Mouse (Mus musculus) frontal cortex, postnatal 36 days (tissue): ENCODE data around the gene Prrc2a.

Experiments
- DNase-seq, 2 experiments: peaks; one replicate each; pipeline ENCODE4 v3.0.0; 2022; ENCODE audit warnings: low spot score in 2 of 2

The Prrc2a gene

DNA sequence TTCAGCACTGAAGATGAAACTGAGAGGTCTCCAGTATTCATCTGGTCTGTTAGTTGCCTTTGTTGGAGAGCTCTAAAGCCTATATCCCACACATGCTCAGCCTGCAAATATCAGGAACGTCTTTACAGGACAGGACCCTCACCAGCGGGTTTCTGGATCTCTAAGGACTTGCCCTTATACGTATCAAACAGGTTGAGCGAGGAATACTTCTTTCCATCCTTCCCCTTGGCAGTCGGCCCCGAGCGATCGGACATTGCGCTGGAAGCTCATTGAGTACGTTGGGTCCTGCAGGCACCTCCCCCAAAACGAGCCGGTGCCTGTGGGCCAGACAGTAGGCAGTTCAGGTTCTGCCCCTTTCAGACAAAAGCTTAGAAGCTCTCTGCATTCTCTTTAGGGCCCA lies 2.0 kb downstream of the Prrc2a start:
- no peak for DNase-seq

DNA sequence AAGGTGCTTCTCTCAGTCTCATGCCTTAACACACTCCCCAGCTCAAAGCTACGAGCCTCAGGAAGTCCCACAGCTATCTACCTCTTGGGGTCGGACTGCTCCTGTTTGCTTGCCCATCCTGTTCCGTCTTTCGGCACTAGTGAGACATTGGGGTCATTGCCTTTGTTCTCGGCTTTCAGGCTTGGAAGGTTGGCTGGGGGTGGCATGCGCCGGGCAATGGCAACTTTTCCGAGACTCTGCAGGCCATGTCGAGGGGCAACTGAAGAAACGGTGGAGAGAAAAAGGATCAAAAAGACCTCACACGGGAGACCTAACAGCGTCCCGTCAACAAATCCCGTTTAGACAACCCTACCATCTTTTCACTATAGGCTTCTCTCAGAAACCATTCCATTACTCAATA lies 2.6 kb downstream of the Prrc2a start:
- no peak for DNase-seq

DNA sequence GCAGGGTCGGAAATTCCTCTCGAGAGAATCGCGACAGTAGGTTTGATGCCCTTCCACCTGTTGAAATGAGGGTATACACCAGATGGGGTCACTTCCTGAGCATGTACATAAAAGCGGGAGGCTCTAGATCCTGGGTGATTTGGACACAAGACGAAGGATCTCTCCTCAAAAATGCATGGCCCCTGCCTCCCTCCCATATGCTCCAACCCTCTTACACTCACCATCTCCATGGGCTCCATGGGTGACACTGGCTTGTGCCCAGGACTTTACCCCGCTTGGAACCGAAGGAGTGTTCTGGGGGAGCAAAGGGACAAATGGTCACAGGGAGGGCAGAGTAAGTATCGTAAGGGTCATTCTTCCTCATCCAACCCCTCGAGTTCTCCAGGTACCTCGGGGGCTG lies 3.3 kb downstream of the Prrc2a start:
- DNase-seq, result no peak

- DNase-seq, result no peak
These were observed 5.1 kb downstream of the Prrc2a start for GRCm38 (mm10) chr17:35159638-35160037.

DNA sequence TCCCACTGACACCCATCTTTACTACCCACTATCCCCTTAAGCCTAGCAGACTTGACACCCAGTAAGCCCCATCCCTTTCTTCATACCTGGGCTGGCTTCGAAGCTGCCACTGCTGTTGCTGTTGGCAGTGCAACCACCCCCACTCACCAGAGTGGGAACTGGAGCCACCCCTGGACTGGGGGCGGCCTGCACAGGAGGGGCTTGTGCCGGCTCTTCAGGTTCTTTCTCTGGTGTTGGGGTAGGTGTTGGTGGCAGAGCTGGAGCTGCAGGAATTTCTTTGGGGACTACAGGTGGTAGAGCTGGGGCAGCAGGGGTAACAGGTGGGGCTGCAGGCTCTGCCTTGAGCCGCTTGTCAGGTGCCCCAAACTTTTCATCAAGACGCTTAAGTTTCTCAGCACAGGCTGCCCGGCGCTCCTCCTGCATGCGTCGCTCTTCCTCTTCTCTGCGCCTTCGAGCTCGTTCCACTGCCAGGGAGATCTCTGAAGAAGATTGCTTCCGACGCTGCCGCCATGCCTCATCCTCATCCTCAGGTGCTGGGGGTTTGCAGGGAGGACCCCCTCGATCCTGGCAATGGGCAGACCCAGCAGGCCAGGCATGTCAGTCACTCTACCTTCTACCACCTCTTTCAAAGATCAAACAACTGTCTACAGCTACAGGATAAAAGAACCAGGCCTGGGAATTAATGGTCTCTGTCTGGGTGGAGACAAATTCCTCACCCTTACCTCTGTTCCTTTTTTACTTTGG lies 5.7 kb downstream of the Prrc2a start:
- DNase-seq, result no peak

GRCm38 (mm10) chr17:35157661-35158175 lies 7.0 kb downstream of the Prrc2a start:
- no peak for DNase-seq

DNA sequence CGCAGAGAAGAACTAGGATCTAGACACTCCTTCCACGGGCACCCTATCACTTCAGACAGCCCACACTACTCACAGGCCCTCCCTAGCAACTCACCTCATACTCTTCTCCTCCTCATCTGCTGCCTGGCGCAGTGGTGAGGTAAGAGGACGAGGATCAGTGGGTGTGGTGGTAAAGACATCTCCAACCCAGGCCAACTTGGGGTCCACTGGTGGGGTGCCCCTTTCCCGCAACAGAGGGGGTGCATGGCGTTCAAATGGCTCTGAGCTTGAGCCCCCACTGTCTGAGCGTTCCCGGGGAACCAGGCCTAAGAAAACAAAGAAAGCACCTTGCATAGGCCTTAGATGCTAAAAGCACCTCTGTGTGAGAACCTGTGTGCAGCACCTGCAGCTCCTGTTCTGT lies 7.4 kb downstream of the Prrc2a start:
- no peak for DNase-seq

GRCm38 (mm10) chr17:35156461-35157200 lies 8.1 kb downstream of the Prrc2a start:
- DNase-seq, result no peak

DNA sequence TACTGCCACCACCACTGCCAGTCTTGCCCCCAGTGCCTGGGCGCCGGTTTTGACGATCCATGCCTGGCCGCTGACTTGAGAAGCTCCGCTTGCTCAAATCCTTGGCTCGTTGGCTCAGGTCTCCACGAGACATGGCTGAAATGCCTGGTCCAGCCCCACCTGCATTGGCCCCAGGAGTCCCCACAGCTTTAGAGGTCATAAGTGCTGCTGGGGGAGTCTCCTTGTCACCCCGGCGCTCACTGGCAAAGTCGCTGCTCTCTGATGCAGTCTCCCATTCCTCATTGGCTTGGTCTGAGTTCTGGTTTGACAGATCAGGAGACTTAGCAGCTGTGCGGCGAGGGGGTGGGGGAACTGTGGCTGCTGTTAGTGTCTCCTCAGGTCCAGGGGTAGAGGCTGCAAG lies 9.2 kb downstream of the Prrc2a start:
- DNase-seq, result no peak

DNA sequence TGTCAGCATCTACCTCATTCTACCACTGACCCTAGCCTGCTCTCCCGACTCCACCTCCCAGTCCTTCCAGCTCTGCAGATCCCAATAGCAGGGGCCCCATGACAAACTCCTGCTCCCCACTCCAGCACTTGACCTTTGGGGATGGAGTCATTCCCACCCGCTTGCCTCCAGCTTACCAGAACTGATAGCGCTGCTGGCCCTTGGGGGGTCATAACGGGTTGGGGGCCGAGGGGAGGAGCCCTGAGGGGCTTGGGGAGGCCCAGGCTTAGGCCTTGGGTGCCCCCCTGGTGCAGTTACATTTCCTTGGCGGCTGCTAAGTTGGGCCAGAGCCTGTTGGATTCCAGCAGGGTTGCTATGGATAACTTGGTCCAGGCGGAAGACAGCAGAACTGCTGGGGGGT lies 10.1 kb downstream of the Prrc2a start:
- no peak for DNase-seq

GRCm38 (mm10) chr17:35153931-35154330 lies 10.8 kb downstream of the Prrc2a start:
- no peak for DNase-seq

GRCm38 (mm10) chr17:35153077-35153476 lies 11.6 kb downstream of the Prrc2a start:
- no peak for DNase-seq

- DNase-seq, result no peak
These were observed 12.6 kb downstream of the Prrc2a start for GRCm38 (mm10) chr17:35152121-35152520.

GRCm38 (mm10) chr17:35147922-35148639 lies 16.6 kb downstream of the Prrc2a start:
- no peak for DNase-seq

DNA sequence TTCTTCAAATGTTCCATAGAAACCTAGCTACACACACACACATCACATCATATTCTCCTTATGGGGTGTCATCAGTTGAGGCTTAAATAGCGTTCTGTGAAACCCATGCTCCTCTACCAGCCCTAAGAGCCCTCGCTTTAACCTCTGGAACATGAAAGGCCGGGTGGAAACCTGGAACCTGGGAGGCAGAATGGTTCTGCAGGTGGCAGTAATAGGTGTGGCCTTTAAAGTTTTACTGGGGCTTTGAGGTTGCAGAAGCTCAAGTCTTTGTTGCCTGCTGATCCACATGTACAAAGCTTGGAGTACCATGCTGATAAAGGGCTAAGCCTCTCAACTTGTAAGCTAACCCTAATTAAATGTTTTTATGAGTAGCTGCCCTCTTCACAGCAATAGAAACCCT lies 17.3 kb downstream of the Prrc2a start:
- DNase-seq, result no peak

DNA sequence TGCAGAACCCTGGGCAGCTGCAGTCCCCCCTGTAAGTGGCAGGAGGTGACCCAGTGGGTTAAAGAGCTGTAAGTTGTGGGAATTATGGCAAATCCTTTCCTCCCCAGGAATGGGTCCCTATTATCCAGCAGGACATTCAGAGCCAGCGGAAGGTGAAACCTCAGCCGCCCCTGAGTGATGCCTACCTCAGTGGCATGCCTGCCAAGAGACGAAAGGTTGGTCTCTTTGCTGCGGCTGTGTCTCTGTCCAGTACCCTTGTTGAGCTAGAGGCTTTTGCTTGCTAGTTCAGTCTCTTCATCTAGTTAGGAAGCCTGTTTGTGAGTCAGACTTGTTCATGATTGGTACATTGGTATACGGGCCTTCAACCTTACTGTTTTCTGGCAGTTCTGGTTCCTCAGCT lies 18.6 kb downstream of the Prrc2a start:
- DNase-seq, result no peak

DNA sequence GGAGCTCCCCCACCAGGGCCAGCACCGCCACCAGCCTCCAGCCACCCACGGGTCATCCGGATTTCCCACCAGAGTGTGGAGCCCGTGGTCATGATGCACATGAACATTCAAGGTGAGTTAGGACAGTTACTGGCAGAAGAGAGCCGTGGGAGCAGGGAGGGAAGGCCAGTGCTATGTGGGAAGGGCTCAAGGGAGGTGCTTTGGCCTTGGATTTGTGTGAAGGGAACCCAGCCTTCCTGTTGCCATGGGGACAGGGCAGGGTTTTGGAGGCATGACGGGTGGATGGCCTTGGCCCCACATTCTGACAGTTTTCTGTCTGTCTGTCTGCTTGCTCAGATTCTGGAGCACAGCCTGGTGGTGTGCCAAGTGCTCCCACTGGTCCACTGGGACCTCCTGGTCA lies 22.7 kb downstream of the Prrc2a start:
- no peak for DNase-seq

DNA sequence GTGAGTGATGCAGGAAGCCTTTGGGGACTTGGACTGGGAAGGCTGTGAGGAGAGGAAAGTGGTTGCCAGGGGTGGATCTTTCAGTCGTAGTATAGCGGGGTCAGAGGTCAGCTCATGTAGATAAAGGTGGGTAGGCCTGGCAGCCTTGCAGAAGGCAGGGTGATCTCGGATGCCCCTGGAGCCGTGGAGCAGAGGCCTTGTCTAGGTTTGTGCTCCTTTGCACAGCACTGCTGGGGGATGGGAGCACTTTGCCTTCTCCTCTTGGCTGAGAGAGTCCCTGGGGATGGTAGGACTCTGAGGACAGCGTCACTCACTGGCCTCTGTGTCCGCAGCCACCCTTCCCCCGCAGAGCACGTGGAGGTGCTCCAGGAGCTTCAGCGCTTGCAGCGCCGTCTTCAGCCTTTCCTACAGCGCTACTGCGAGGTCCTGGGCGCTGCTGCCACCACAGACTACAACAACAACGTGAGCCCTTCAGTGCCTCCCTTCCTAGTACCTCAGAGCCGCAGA lies 24.2 kb downstream of the Prrc2a start:
- no peak for DNase-seq

- no peak for DNase-seq
These were observed 25.4 kb downstream of the Prrc2a start for GRCm38 (mm10) chr17:35139269-35139668.

- no peak for DNase-seq
These were observed 28.9 kb downstream of the Prrc2a start for GRCm38 (mm10) chr17:35135591-35136320.

DNA sequence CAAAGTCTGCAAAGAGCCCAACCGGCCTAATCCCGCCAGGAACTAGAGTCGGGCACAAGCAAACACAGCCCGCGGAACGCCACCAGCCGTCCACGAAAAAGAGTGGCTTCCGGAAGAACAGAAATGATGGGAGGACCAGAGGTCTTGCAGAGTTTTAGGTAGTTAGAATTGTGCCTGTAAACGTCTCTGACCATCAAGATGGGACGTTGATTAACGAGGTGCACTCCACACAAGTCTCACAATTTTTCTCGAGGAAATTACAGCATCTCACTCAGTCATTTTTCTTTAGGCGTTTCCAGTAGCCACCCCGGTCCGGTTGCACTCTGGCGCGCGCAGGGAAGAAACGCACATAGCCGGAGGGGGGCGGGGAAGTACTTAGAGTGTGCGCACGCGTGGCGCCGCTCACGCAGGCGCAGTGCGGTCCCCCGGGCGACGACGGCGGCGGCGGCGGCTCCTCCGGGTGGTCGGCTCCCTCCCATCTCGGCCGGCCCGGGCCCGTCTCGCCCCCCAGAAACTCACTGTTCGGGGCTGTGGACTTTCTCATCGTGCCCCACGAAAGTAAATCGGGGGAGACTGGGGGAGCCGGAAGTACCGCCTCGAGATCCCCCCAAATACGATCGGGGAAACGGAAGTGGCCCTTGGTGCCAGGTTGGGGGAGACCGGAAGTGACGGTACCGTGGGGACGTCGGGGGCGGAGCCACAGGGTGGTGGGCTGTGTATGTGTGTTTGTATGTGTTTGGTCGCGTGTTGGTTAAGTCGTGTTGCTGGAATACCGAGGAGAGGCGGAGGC lies 29.7 kb downstream of the Prrc2a start, which contains the start of gene Bag6:
Gene Bag6 (plus strand): TSS at position 378 of the 790 bp plus-strand sequence.
- peak; percentile 96 to 97 for DNase-seq
